Mouse (Mus musculus) lung, postnatal 14 days (tissue): ENCODE data around the gene Nemp2.

Experiments used
- DNase-seq: peaks from one replicate; pipeline ENCODE4 v3.0.0; 2021

Gene Nemp2

GRCm38 (mm10) chr1:52630248-52630936 lies at the start of gene Nemp2:
Gene Nemp2, plus strand, starts transcription at chr1:52630703.
- DNase-seq: peak; percentile 94

- DNase-seq: no peak
Observed at GRCm38 (mm10) chr1:52581744-52582143, 48.8 kb upstream of the Nemp2 start.

- no peak for DNase-seq
Observed at GRCm38 (mm10) chr1:52582866-52583265, 47.6 kb upstream of the Nemp2 start.

- DNase-seq: peak; percentile 18
Observed at GRCm38 (mm10) chr1:52596982-52597646, 33.4 kb upstream of the Nemp2 start.

- DNase-seq: peak; percentile 50
Observed at GRCm38 (mm10) chr1:52597761-52598160, 32.7 kb upstream of the Nemp2 start.

GRCm38 (mm10) chr1:52598361-52598760 lies 32.1 kb upstream of the Nemp2 start:
- DNase-seq: no peak

GRCm38 (mm10) chr1:52601496-52601895 lies 29.0 kb upstream of the Nemp2 start:
- DNase-seq: no peak

GRCm38 (mm10) chr1:52607700-52608099 lies 22.8 kb upstream of the Nemp2 start:
- DNase-seq: no peak

- no peak for DNase-seq
Observed at GRCm38 (mm10) chr1:52608486-52608885, 22.0 kb upstream of the Nemp2 start.

GRCm38 (mm10) chr1:52618217-52618616 lies 12.3 kb upstream of the Nemp2 start:
- no peak for DNase-seq

GRCm38 (mm10) chr1:52620442-52620841 lies 10.1 kb upstream of the Nemp2 start:
- no peak for DNase-seq

- DNase-seq: no peak
Observed at GRCm38 (mm10) chr1:52630937-52631299, 415 bp downstream of the Nemp2 start.

GRCm38 (mm10) chr1:52631570-52631969 lies 1.1 kb downstream of the Nemp2 start:
- no peak for DNase-seq

- no peak for DNase-seq
Observed at GRCm38 (mm10) chr1:52634251-52634650, 3.7 kb downstream of the Nemp2 start.

GRCm38 (mm10) chr1:52635932-52636331 lies 5.4 kb downstream of the Nemp2 start:
- no peak for DNase-seq

GRCm38 (mm10) chr1:52638101-52638500 lies 7.6 kb downstream of the Nemp2 start:
- DNase-seq: no peak

- no peak for DNase-seq
Observed at GRCm38 (mm10) chr1:52639090-52639489, 8.6 kb downstream of the Nemp2 start.

GRCm38 (mm10) chr1:52640266-52640665 lies 9.8 kb downstream of the Nemp2 start:
- DNase-seq: no peak

- no peak for DNase-seq
Observed at GRCm38 (mm10) chr1:52640736-52641135, 10.2 kb downstream of the Nemp2 start.

GRCm38 (mm10) chr1:52648153-52649027 lies 17.9 kb downstream of the Nemp2 start:
- DNase-seq: peak; percentile 78

GRCm38 (mm10) chr1:52650066-52650465 lies 19.6 kb downstream of the Nemp2 start:
- no peak for DNase-seq

- DNase-seq: peak; percentile 38
Observed at GRCm38 (mm10) chr1:52652601-52653253, 22.2 kb downstream of the Nemp2 start.

- DNase-seq: no peak
Observed at GRCm38 (mm10) chr1:52653366-52653765, 22.9 kb downstream of the Nemp2 start.
